Mouse (Mus musculus) MEL (cell line): ENCODE data around the gene Pgs1.

Experiments used
- CHD1 ChIP-seq: IDR thresholded peaks from 2 replicates; pipeline ENCODE4 v1.6.1; 2012; ENCODE audit warnings: low read depth, mild to moderate bottlenecking, inconsistent platforms, low read length, improper control_type of control experiment
- CTCF ChIP-seq, 3 experiments: IDR thresholded peaks in 2 of 3; conservative IDR thresholded peaks in 1 of 3; 2 replicates each; pipeline ENCODE4 v1.5.1; 2011 to 2012; ENCODE audit warnings: low read length in 3 of 3, low read depth in 2 of 3, mild to moderate bottlenecking in 2 of 3, improper control_type of control experiment in 1 of 3, inconsistent platforms in 1 of 3, mixed read lengths in 1 of 3, moderate library complexity in 1 of 3; ENCODE audit not compliant: control insufficient read depth in 1 of 3, insufficient read depth in 1 of 3, poor library complexity in 1 of 3, severe bottlenecking in 1 of 3
- ELF1 ChIP-seq: IDR thresholded peaks from 2 replicates; pipeline ENCODE4 v1.6.1; 2014; ENCODE audit warnings: low read depth, mild to moderate bottlenecking, inconsistent platforms, low read length, improper control_type of control experiment, moderate library complexity
- EP300 ChIP-seq, 2 experiments: IDR thresholded peaks; 2 replicates each; pipeline ENCODE4 v1.6.1; 2011; ENCODE audit warnings: improper control_type of control experiment in 2 of 2, low read length in 2 of 2, low read depth in 1 of 2, mild to moderate bottlenecking in 1 of 2
- GATA1 ChIP-seq: IDR thresholded peaks from 2 replicates; pipeline ENCODE4 v1.6.1; 2011; ENCODE audit warnings: low read depth, low read length, improper control_type of control experiment
- HCFC1 ChIP-seq: IDR thresholded peaks from 2 replicates; pipeline ENCODE4 v1.6.1; 2012; ENCODE audit warnings: low read depth, mild to moderate bottlenecking, inconsistent platforms, low read length, improper control_type of control experiment, moderate library complexity
- MAFK ChIP-seq: IDR thresholded peaks from 2 replicates; pipeline ENCODE4 v1.6.1; 2011; ENCODE audit warnings: low read depth, mild to moderate bottlenecking, low read length, improper control_type of control experiment, borderline replicate concordance
- MAZ ChIP-seq: IDR thresholded peaks from 2 replicates; pipeline ENCODE4 v1.6.1; 2012; ENCODE audit warnings: low read depth, mild to moderate bottlenecking, inconsistent platforms, low read length, improper control_type of control experiment
- MYB ChIP-seq: IDR thresholded peaks from 2 replicates; pipeline ENCODE4 v1.6.1; 2011; ENCODE audit warnings: mild to moderate bottlenecking, low read depth, low read length, improper control_type of control experiment
- NELFE ChIP-seq: IDR thresholded peaks from 2 replicates; pipeline ENCODE4 v1.6.1; 2011; ENCODE audit warnings: low read depth, low read length, improper control_type of control experiment
- POLR2A ChIP-seq, 2 experiments: IDR thresholded peaks; 2 replicates each; pipeline ENCODE4 v1.6.1; 2011 to 2012; ENCODE audit warnings: low read length in 2 of 2, mild to moderate bottlenecking in 2 of 2, control low read depth in 1 of 2, improper control_type of control experiment in 1 of 2, low read depth in 1 of 2, moderate library complexity in 1 of 2; ENCODE audit not compliant: control insufficient read depth in 1 of 2, insufficient read depth in 1 of 2, poor library complexity in 1 of 2
- ZC3H11A ChIP-seq: IDR thresholded peaks from 2 replicates; pipeline ENCODE4 v1.6.1; 2012; ENCODE audit warnings: low read depth, mild to moderate bottlenecking, inconsistent platforms, low read length, improper control_type of control experiment
- ZKSCAN1 ChIP-seq: IDR thresholded peaks from 2 replicates; pipeline ENCODE4 v1.6.1; 2012; ENCODE audit warnings: low read depth, mild to moderate bottlenecking, inconsistent platforms, low read length, improper control_type of control experiment, moderate library complexity
- ZNF384 ChIP-seq: IDR thresholded peaks from 2 replicates; pipeline ENCODE4 v1.6.1; 2012; ENCODE audit warnings: low read depth, mild to moderate bottlenecking, inconsistent platforms, low read length, improper control_type of control experiment

GRCm38 (mm10) chr11:117977694-117978360, 8.3 kb upstream of the Pgs1 start:
- TF ChIP-seq MYB = no peak
- TF ChIP-seq MAFK = no peak
- TF ChIP-seq POLR2A (IDR thresholded peaks at IDR 0.05; ENCODE audit: control insufficient read depth in 1 of 2, insufficient read depth in 1 of 2, low read depth in 1 of 2, low read length in 2 of 2, poor library complexity in 1 of 2) = no peak
- no peak for TF ChIP-seq ZKSCAN1
- no peak for TF ChIP-seq CTCF (IDR thresholded peaks at IDR 0.05 in 2 of 3, conservative IDR thresholded peaks at IDR 0.05 in 1 of 3; ENCODE audit: control insufficient read depth in 1 of 3, insufficient read depth in 1 of 3, low read depth in 2 of 3, low read length in 3 of 3, poor library complexity in 1 of 3, severe bottlenecking in 1 of 3)
- TF ChIP-seq ELF1 = no peak
- TF ChIP-seq CHD1 = no peak
- no peak for TF ChIP-seq NELFE
- no peak for TF ChIP-seq GATA1
- no peak for TF ChIP-seq HCFC1
- no peak for TF ChIP-seq EP300 (IDR thresholded peaks at IDR 0.05; ENCODE audit: low read depth in 1 of 2, low read length in 2 of 2)
- TF ChIP-seq MAZ = no peak
- no peak for TF ChIP-seq ZC3H11A
- 0 out of 2 replicates have a peak, but pooled peaks have one; percentile 31 for TF ChIP-seq ZNF384
